ENCODE assay signal across 8 mouse cellular contexts in genomic region chr2:63183563-63184545, GRCm38 (mm10). TPM values are rescaled to one million over a fixed set of nuclear protein-coding genes. Genes with fewer than 3 reads are reported as not detected.
DNase-seq lines count a peak whose midpoint lies in the region; ATAC-seq and TF ChIP-seq lines count a peak whose summit lies in the region.

Gene Kcnh7 (minus strand): TSS chr2:63184287.

- peak within 1 kb of the TSS; percentile 93 for H3K4me2 ChIP-seq in forebrain, embryonic 11.5 days (ENCODE audit: low read depth, low read length, severe bottlenecking)
- peak within 1 kb of the TSS; percentile 53 for H3K4me2 ChIP-seq in stomach, postnatal 0 days (replicated peaks; ENCODE audit: low read depth)

- no peaks in the 10 kb centered on the region for H3K36me3 ChIP-seq in forebrain, embryonic 11.5 days (ENCODE audit: control insufficient read depth, insufficient read depth, low read length)
- no peaks in the 10 kb centered on the region for H3K36me3 ChIP-seq in midbrain, embryonic 10.5 days
- H3K36me3 ChIP-seq in stomach, postnatal 0 days (ENCODE audit: control insufficient read depth, insufficient read depth, low read length): no peaks in the 10 kb centered on the region

- no peaks in the 10 kb centered on the region; the same call in 1 of the 2 replicates for H3K27me3 ChIP-seq in forebrain, embryonic 11.5 days (ENCODE audit: control insufficient read depth, insufficient read depth, low read length)
- H3K27me3 ChIP-seq in midbrain, embryonic 10.5 days (ENCODE audit: low read depth, poor library complexity, severe bottlenecking): peaks cover 36% of the 10 kb centered on the region
- H3K27me3 ChIP-seq in stomach, postnatal 0 days (ENCODE audit: control insufficient read depth, insufficient read depth, low read length): no peaks in the 10 kb centered on the region

- peak; percentile 2 for DNase-seq in adrenal gland, postnatal 14 days
- DNase-seq in adrenal gland, adult 18-20 months (ENCODE audit: low spot score in 2 of 2): no peak
- peak; percentile 14 for DNase-seq in ES-CJ7 (ENCODE audit: low read depth, low spot score)
- DNase-seq in forebrain, embryonic 11.5 days (ENCODE audit: low spot score): peak; percentile 60
- peak; percentile 13 to 33 for DNase-seq in layer of hippocampus, adult 8-10 months (ENCODE audit: low spot score in 2 of 2)
- peak; percentile 47 for DNase-seq in midbrain, embryonic 10.5 days (ENCODE audit: low spot score)
- DNase-seq in stomach, postnatal 0 days (ENCODE audit: low spot score): peak; percentile 15
- DNase-seq in urinary bladder, adult 18-20 months (ENCODE audit: low spot score in 2 of 2): no peak

- TF ChIP-seq EP300 in stomach, postnatal 0 days (optimal IDR thresholded peaks at IDR 0.05): no peak

- no peak within 1 kb of the TSS for H3K27ac ChIP-seq in forebrain, embryonic 11.5 days (ENCODE audit: low read depth, low read length)
- H3K27ac ChIP-seq in midbrain, embryonic 10.5 days (replicated peaks): peak within 1 kb of the TSS; percentile 65
- no peak within 1 kb of the TSS for H3K27ac ChIP-seq in stomach, postnatal 0 days (replicated peaks)

- no peak for TF ChIP-seq CTCF in stomach, postnatal 0 days (IDR thresholded peaks at IDR 0.05; ENCODE audit: low read depth)

- H3K4me1 ChIP-seq in forebrain, embryonic 11.5 days (replicated peaks; ENCODE audit: control insufficient read depth, insufficient read depth, low read length): no peaks in the 10 kb centered on the region
- peaks cover 17% of the 10 kb centered on the region for H3K4me1 ChIP-seq in midbrain, embryonic 10.5 days
- H3K4me1 ChIP-seq in stomach, postnatal 0 days (replicated peaks; ENCODE audit: control insufficient read depth, insufficient read depth): 0 out of 2 replicates have a peak, but pooled peaks cover 3% of the 10 kb centered on the region

- WGBS in forebrain, embryonic 11.5 days: 3% methylated on average over 47 of the region's 49 CpGs
- WGBS in midbrain, embryonic 10.5 days: 2% methylated on average over 42 of the region's 49 CpGs
- WGBS in stomach, postnatal 0 days: 1% methylated on average over 46 of the region's 49 CpGs

- ATAC-seq in forebrain, embryonic 11.5 days (replicated peaks; ENCODE audit: low FRiP score): peak; percentile 57
- ATAC-seq in stomach, postnatal 0 days (ENCODE audit: low FRiP score, low TSS enrichment): no peak

- no peaks in the 10 kb centered on the region for H3K9me3 ChIP-seq in forebrain, embryonic 11.5 days (ENCODE audit: control insufficient read depth, low read length)
- H3K9me3 ChIP-seq in midbrain, embryonic 10.5 days (replicated peaks): no peaks in the 10 kb centered on the region
- H3K9me3 ChIP-seq in stomach, postnatal 0 days (ENCODE audit: control insufficient read depth, low read length): no peaks in the 10 kb centered on the region

- peak within 1 kb of the TSS; percentile 50 for H3K9ac ChIP-seq in forebrain, embryonic 11.5 days (ENCODE audit: low read length)
- H3K9ac ChIP-seq in stomach, postnatal 0 days (ENCODE audit: low read length): no peak within 1 kb of the TSS

- H3K4me3 ChIP-seq in forebrain, embryonic 11.5 days (ENCODE audit: low read depth, low read length): peak within 1 kb of the TSS; percentile 50
- H3K4me3 ChIP-seq in midbrain, embryonic 10.5 days: peak within 1 kb of the TSS; percentile 70
- H3K4me3 ChIP-seq in stomach, postnatal 0 days (ENCODE audit: low read depth, low read length): peak within 1 kb of the TSS; percentile 24

RNA-seq across cellular contexts. Expression of gene Kcnh7, which starts in this region (rescaled TPM):
- total RNA-seq in adrenal gland, postnatal 14 days (2021): 0.07 and 0.30 TPM in 2 replicates
- not detected for total RNA-seq in adrenal gland, adult 18-20 months (2021)
- 2.6 and 2.7 TPM in 2 replicates for polyA plus RNA-seq in forebrain, embryonic 11.5 days (2014; fragmentation: Nextera tagmentation; extraction: Ambion mirVana)
- 10 to 100 TPM; 32.9 to 44.1 (median 35.3) TPM for total RNA-seq in layer of hippocampus, adult 8-10 months (2022)
- polyA plus RNA-seq in midbrain, embryonic 10.5 days (2016; fragmentation: Nextera tagmentation; extraction: Ambion mirVana): 0.27 and 0.50 TPM in 2 replicates
- polyA plus RNA-seq in stomach, postnatal 0 days (2015; fragmentation: Nextera tagmentation; extraction: Ambion mirVana): 0.10 and 0.16 TPM in 2 replicates

Comparison
In these comparisons a context has a peak if more than half of its experiments do, and no peak if none do; other contexts are left out.
1. RNA of gene Kcnh7 (total RNA-seq): 32.9 to 44.1 TPM in layer of hippocampus, adult 8-10 months; 0.07 to 0.30 TPM in adrenal gland, postnatal 14 days and not detected in adrenal gland, adult 18-20 months; every median in the first group is over 10 times any median in the second.
2. Peak in DNase-seq in adrenal gland, postnatal 14 days; RNA of the gene not detected or under 1 TPM.
3. Peak in DNase-seq, H3K4me3 ChIP-seq and H3K27ac ChIP-seq in midbrain, embryonic 10.5 days; RNA of the gene not detected or under 1 TPM.
4. Peak in DNase-seq, H3K4me3 ChIP-seq and H3K4me2 ChIP-seq in stomach, postnatal 0 days; RNA of the gene not detected or under 1 TPM.
5. DNase-seq: peak in ES-CJ7 (single experiment), forebrain, embryonic 11.5 days (single experiment) and layer of hippocampus, adult 8-10 months (2 of 2); none in adrenal gland, adult 18-20 months (0 of 2) and urinary bladder, adult 18-20 months (0 of 2).
6. Peak in every context shown above with its lines, with median percentiles within 50 percentile points of each other: H3K4me3 ChIP-seq.